Mouse (Mus musculus) ovary, postnatal 14 days (tissue): ENCODE results near the gene Tex44.

Experiments used
- DNase-seq: peaks from one replicate; pipeline ENCODE4 v3.0.0; 2022; ENCODE audit warnings: low spot score

The Tex44 gene

GRCm38 (mm10) chr1:86423879-86424278 is 2.2 kb upstream of the Tex44 start:
- no peak for DNase-seq

DNA sequence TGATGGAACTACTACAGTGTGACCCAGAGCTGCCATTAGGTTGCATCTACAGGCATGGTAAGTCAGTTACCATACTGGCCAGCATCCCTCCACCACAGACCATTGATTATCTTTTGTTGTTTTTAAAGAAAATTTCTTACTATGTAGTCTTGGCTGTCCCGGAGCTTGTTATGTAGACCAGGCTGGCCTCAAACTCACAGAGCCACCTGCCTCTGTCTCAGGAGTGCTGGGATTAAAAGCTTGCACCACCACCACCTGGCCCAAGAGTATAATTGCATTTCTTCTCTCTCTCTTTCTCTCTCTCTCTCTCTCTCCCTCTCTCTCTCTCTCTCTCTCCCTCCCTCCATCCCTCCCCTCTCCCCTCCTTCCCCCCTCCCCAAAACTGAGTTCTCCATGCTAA is 1.8 kb upstream of the Tex44 start:
- no peak for DNase-seq

GRCm38 (mm10) chr1:86424835-86425547 is 1.1 kb upstream of the Tex44 start:
- DNase-seq = no peak

- DNase-seq = peak; percentile 64
These were observed 3.9 kb downstream of the Tex44 start for GRCm38 (mm10) chr1:86430056-86430455.

DNA sequence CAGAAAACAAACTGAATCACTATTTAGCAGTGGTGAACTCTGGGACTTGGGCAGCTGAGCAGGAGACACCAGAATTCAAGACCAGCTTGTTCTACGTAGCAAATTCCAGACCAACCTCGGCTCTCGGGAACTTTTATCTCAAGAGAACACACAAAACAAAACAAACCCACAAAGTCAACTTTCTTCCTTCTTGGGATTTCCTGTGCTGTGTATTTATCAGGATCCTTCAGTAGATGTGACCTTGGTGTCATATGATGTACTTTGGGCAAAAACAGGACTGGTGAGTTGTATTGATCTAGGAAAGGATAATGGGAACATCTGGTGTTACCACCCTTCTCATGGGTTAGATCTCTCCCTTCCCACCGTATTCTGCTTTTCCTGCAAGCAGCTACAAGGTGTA is 6.6 kb downstream of the Tex44 start:
- no peak for DNase-seq

GRCm38 (mm10) chr1:86433359-86433758 is 7.2 kb downstream of the Tex44 start:
- no peak for DNase-seq

- DNase-seq = peak; percentile 58
These were observed 7.9 kb downstream of the Tex44 start for GRCm38 (mm10) chr1:86434001-86434400.

- DNase-seq = peak; percentile 97
These were observed 8.5 kb downstream of the Tex44 start for GRCm38 (mm10) chr1:86434439-86435201.

DNA sequence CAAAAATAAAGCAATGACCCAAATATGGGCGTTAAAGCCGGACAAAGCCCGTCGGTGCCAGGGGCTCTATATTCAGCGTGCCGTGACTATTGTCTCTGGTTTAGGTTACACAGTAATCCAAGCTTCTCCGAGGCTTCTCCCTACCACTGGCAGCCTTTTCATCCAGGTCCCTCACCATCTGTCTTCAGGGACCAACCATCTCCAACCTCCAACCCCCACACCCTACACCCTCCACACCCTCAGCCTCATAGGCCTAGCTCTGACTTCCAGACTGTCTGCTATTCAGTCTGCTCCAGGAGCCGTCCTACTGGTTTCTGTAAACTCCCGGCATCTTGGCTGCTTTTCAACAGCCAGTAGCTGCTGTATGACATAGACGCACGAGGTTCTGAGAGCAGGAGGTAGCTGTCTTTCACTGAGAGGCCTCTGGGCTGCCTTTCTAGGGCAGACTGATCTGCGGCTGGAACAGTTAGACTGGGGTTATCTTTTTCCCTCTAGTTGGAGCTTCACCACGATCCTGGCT is 9.2 kb downstream of the Tex44 start:
- DNase-seq = peak; percentile 40

- no peak for DNase-seq
These were observed 11.3 kb downstream of the Tex44 start for GRCm38 (mm10) chr1:86437219-86438013.

DNA sequence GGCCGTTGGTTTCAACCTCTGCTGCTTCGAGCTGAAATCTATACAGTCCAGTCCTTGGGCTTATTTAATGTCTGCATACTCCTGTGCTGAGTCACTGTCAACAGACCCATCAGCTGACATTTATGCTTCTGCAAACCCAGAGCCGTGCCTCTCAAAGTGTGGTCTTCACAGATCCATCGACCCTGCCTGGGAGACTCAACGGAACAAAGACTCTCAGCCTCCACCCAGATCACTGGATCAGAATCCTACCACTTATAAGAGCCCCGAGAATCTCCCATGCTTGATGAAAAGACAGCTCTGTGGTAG is 11.8 kb downstream of the Tex44 start:
- DNase-seq = no peak

DNA sequence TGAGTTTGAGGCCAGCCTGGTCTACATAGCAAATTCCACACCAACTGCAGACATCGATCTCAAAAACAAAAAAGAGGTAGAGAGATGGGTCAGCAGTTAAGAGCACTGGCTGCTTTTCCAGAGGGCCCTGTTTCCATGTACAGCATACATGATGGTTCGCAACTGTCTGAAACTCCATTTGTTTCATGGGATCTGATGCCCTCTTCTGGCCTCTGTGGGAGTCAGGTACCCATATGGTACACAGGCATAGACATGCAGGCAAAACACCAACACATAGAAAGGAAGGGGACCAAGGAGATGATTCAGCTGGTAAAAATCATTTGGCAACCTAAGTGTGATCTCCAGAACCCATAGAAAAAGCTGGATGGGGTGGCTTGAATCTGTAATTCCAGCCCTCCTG is 12.4 kb downstream of the Tex44 start:
- DNase-seq = no peak

DNA sequence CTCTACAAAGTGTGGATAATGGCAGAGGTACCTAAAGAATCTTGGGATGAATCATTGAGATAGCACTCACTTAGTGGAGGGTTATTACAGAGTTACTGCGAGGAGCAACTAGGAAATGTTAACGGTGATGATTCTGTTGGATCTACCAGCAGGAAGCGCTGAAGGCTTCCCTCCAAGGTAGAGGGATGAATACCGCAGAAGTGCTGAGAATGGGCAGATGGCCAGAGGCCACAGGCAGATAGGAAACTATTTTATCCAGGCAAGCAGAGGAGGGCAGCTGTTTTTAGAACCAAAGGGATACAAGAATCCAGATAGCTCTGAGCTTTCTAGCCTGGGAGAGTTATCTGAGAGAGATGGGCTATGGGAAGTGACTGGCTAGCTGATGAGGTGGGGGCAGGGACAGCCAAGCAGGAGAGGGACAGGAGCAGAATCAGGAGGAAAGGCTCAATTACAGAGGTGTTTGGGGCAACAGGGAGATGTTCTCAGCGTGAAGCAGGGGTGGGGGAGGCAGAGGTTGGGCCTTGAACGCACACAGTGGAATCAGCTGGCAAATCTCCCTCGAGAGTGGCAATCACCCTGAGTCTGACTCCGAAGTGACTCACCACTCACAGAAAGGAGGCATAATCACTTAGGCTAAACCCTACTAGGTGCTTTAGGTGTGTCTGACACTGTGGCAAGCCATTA is 13.5 kb downstream of the Tex44 start:
- DNase-seq = no peak

DNA sequence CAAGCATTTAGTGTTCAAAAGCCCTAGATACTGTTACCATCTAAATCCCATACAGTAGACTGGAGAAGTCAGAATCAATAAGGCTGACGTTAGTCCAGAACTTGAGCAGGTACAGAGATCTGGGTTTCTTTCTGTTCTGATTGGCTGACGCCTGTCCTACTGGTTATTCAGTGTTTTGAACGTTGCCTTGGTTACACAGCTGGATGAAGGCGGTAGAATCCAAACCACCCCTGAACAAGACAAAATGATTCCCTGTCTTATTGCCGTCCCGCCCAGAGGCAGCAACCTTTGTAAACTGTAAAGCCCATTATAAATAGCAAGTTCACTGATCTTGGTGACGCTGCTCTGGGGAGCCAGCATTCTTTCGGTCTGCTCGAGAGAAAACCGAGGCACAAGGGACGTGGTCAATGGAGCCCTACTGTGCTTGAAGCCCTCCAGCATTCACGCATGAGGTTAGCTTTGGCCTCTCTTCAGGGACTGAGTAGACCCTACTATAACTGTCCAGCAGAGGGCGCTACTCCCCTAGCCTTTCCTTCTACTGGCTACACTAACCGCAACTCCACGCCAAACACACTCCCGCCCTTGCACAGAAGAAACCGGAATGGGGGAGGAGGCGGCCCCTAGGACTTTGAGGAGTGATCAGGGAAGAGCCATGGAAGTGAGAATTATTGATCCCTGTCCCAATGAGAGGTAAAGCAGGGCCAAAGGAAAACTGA is 14.2 kb downstream of the Tex44 start:
- peak; percentile 95 for DNase-seq

DNA sequence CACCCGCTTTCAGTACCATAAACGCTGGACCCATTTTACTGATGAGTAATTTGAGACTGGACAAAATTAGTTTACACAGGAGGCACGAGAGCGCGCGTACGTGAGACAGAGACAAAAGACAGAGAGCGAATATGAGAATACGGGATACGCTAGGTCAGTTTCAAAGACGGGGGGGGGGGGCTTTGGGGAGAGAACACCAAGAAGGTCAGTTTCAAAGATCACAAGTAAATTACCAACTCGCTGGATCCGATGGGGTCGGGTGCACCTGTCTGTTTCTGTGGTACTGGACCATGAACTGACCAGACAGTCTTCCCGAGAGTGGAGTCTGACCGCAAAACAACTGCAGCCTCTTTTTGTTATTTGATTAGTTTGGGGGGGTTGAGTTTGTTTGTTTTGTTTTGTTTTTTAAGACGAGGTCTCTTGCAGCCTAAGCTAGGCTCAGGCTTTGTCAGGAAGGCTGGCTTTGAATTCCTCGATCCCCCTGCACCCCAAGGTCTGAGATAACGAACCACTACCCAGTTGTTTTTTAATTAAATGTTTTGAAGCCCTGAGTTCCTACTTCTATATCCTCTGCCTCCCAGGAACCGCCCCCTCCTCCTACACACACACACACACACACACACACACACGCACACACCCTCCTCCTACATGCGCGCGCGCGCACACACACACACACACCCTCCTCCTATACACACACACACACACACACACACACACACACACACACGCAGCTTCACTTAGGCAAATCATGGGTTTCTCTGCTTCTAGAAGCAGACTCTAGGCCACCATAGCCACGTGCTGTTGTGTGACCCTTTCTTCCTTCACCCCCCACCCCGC is 15.0 kb downstream of the Tex44 start:
- peak; percentile 49 for DNase-seq

DNA sequence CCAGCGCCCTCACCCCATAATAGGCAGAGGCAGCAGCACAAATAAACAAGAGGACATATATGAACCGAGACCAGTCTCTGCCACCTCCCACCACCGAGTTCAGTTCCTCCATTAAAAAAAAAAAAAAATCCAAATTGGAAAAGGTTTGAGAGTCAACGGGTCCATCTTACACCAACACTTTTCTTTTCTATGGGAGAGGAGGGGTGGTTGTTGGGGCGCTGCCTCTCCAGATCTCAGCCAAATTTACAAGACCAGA is 15.5 kb downstream of the Tex44 start:
- no peak for DNase-seq

DNA sequence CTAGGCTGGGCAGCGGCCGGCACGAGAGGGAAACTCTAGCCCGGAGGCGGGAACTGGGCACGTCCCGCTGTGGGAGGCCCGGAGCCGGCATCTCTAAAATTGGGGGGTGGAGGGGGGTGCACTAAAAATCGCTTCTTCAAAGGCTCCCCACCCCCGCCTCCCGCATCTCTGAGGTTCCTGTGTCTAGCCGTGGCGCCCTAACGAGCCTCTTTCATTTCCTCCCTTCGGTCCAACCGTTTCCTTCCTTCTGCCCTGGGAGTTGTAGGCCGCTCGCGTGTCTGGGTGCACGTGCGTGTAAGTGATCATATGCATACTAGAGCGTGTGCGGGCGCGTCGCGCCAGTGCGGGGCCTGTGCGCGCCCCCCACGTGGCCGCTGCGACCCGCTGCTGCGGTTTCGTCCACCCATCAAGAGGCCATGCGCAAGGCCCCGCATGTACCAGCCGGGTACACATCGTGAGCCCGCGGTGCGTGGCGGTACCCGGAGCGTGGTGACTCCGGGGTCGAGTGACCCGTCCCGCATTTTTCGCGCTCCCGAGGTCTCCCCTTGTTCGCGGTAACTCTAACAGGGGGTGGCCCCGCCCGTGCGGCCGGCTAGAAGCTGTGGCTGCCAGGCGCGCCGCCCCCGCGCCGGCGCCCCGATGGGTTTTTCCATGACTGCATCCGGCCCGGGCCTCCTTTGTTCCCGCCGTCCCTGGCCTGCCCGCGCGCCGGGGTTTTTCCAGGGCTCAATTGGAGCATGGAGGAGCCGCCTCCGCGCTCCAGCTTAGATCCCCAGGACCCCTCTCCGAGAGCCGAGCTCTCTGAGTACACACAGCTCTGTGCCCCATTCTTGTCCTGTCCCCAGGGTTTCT is 16.1 kb downstream of the Tex44 start:
- DNase-seq = peak; percentile 85

GRCm38 (mm10) chr1:86442832-86443231 is 16.7 kb downstream of the Tex44 start:
- no peak for DNase-seq

GRCm38 (mm10) chr1:86443386-86444172 is 17.4 kb downstream of the Tex44 start:
- peak; percentile 22 for DNase-seq
